Mouse (Mus musculus) kidney, embryonic 16.5 days (tissue): ENCODE data around the gene Frmd4a. TPM values are rescaled to one million over a fixed set of nuclear protein-coding genes. Genes with fewer than 3 reads are reported as not detected.

ENCODE experiments used
- ATAC-seq: fragments of 200-750 bp; cut with Nextera tagmentation; 2 replicates; pipeline ENCODE4 v1.8.0; 2017; ENCODE audit warnings: moderate TSS enrichment; ENCODE audit not compliant: low FRiP score, low TSS enrichment
- H3K27ac ChIP-seq: fragments of 300-500 bp; sonication (generic); 2 replicates; pipeline ENCODE4 v1.5.1; 2014; ENCODE audit warnings: low read length
- H3K27me3 ChIP-seq: fragments of 300-500 bp; sonication (generic); 2 replicates; pipeline ENCODE4 v1.6.1; 2014; ENCODE audit warnings: low read length, control low read depth, mixed read lengths; ENCODE audit not compliant: insufficient read depth
- H3K36me3 ChIP-seq: fragments of 300-500 bp; sonication (generic); 2 replicates; pipeline ENCODE4 v1.6.1; 2014; ENCODE audit warnings: low read length, control low read depth, mixed read lengths; ENCODE audit not compliant: insufficient read depth
- H3K4me1 ChIP-seq: fragments of 300-500 bp; sonication (generic); 2 replicates; pipeline ENCODE4 v1.6.1; 2014; ENCODE audit warnings: low read length, control low read depth, mixed read lengths; ENCODE audit not compliant: insufficient read depth
- H3K4me2 ChIP-seq: fragments of 300-500 bp; sonication (generic); replicated peaks from 2 replicates; pipeline ENCODE4 v1.6.1; 2014; ENCODE audit warnings: low read depth, low read length
- H3K4me3 ChIP-seq: fragments of 300-500 bp; sonication (generic); 2 replicates; pipeline ENCODE4 v1.5.1; 2014; ENCODE audit warnings: mild to moderate bottlenecking, low read length
- H3K9ac ChIP-seq: fragments of 300-500 bp; sonication (generic); replicated peaks from 2 replicates; pipeline ENCODE4 v1.6.1; 2014; ENCODE audit warnings: low read length
- H3K9me3 ChIP-seq: fragments of 300-500 bp; sonication (generic); 2 replicates; pipeline ENCODE4 v1.6.1; 2016; ENCODE audit warnings: low read length, control low read depth
- WGBS: fragments of 180-500 bp; shearing (Covaris S2); extraction: QIAGEN DNeasy Blood & Tissue Kit; methylation state at CpG from one replicate; pipeline ENCODE4 v1.1.7; 2014; 5-methylcytosine and 5-hydroxymethylcytosine counted together
- polyA plus RNA-seq: library from polyadenylated mRNA; unstranded; fragments of >200 nt; fragmentation: Nextera tagmentation; extraction: Ambion mirVana; gene quantifications from 2 replicates; pipeline ENCODE4 v1.2.1, GENCODE M21; 2015

The Frmd4a gene
- polyA plus RNA-seq, 1 experiment from 2014 or later: 31.2 TPM

DNA sequence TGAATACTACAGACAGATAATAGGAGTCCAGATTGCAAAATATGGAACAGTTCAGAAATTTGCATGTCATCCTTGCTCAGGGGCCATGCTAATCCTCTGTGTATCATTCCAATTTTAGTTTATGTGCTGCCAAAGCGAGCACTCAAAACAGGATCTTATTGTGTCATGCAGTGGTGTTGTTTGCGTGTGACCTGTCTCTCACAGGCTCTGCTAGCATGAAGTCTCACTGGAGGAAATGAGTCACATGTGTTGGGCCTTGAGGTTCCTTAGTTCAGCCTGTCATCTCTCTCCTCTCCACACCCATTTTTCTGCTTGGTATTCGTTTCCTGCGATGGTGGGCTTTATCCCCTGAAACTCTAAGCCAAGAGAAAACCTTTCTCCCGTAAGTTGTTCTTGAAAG, 363.4 kb downstream of the Frmd4a start:
- no peak for ATAC-seq
- H3K9me3 ChIP-seq: no peaks in the 10 kb centered on the region
- 90% methylated on average over 5 of the region's 5 CpGs for WGBS

GRCm38 (mm10) chr2:4386468-4386867, 369.0 kb downstream of the Frmd4a start:
- ATAC-seq: peak; percentile 79
- H3K4me3 ChIP-seq: no peak overlapping the region
- H3K36me3 ChIP-seq: no peaks in the 10 kb centered on the region
- H3K27ac ChIP-seq: no peak overlapping the region
- peaks cover 3% of the 10 kb centered on the region; the same call in 1 of the 2 replicates for H3K4me1 ChIP-seq
- no peak overlapping the region for H3K4me2 ChIP-seq
- WGBS: 41% methylated on average over 6 of the region's 6 CpGs
- no peak overlapping the region for H3K9ac ChIP-seq
- H3K9me3 ChIP-seq: no peaks in the 10 kb centered on the region
- H3K27me3 ChIP-seq: no peaks in the 10 kb centered on the region

More for the DNA sequence above, 363.4 kb downstream of the Frmd4a start:
- no peaks in the 10 kb centered on the region for H3K36me3 ChIP-seq
- no peaks in the 10 kb centered on the region for H3K4me1 ChIP-seq
- H3K4me3 ChIP-seq: no peak overlapping the region
- H3K4me2 ChIP-seq: no peak overlapping the region
- H3K9ac ChIP-seq: no peak overlapping the region
- H3K27ac ChIP-seq: no peak overlapping the region
- H3K27me3 ChIP-seq: no peaks in the 10 kb centered on the region

DNA sequence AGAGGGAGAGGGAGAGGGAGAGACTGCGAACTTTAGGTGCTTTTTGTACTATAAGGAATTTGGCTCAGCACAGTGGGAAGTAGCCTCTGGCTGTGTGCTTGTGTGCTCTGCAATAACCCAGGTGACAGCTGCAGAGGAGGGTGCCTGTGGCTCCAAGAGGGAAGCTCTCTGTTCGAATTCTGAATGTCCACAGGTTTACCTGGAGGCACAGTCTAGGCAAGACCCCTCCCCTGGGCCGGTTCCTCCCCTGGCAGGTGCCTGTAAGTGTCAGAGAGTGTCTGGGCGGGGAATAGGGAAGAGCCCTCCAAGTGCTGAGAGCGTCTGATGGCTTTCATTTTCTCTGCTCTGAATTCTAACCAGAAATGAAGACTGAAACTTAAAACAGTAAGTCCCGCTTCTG, 371.8 kb downstream of the Frmd4a start:
- H3K4me3 ChIP-seq: no peak overlapping the region

GRCm38 (mm10) chr2:4391091-4391490, 373.6 kb downstream of the Frmd4a start:
- no peak overlapping the region for H3K9ac ChIP-seq
- H3K4me3 ChIP-seq: no peak overlapping the region
- H3K4me2 ChIP-seq: no peak overlapping the region
- peak overlapping the region; percentile 3; the same call in 1 of the 2 replicates for H3K27ac ChIP-seq
- no peaks in the 10 kb centered on the region for H3K36me3 ChIP-seq
- peaks cover 3% of the 10 kb centered on the region; the same call in 1 of the 2 replicates for H3K4me1 ChIP-seq
- 80% methylated on average over 4 of the region's 4 CpGs for WGBS
- H3K9me3 ChIP-seq: peaks cover 3% of the 10 kb centered on the region; the same call in 1 of the 2 replicates
- no peaks in the 10 kb centered on the region for H3K27me3 ChIP-seq
- no peak for ATAC-seq

More for the DNA sequence above, 371.8 kb downstream of the Frmd4a start:
- no peak overlapping the region for H3K4me2 ChIP-seq
- peaks cover 3% of the 10 kb centered on the region; the same call in 1 of the 2 replicates for H3K4me1 ChIP-seq
- no peak overlapping the region for H3K9ac ChIP-seq
- H3K27me3 ChIP-seq: no peaks in the 10 kb centered on the region
- no peak for ATAC-seq
- 50% methylated on average over 5 of the region's 6 CpGs for WGBS
- peaks cover 3% of the 10 kb centered on the region; the same call in 1 of the 2 replicates for H3K9me3 ChIP-seq
- no peak overlapping the region for H3K27ac ChIP-seq
- H3K36me3 ChIP-seq: no peaks in the 10 kb centered on the region

GRCm38 (mm10) chr2:4391678-4392085, 374.2 kb downstream of the Frmd4a start:
- WGBS: 36% methylated on average over 7 of the region's 7 CpGs
- H3K27ac ChIP-seq: peak overlapping the region; percentile 3; the same call in 1 of the 2 replicates
- peak; percentile 67; the same call in 1 of the 2 replicates for ATAC-seq

DNA sequence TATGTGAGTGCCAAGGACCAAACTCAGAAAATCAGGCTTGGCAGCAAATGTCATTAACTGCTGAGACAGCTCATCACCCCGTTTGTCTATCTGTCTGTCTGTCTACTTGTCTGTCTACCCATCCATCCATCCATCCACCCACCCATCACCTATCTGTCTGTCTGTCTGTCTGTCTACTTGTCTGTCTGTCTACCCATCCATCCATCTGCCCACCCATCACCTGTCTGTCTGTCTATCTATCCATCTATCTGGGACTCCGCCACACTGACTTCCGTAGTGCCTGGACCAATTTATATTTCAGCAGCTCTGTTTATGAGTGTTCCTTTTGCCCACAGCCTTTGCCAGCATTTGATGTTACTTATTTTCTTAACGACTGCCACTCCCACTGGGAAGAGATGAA, 375.5 kb downstream of the Frmd4a start:
- no peak overlapping the region for H3K4me3 ChIP-seq
- ATAC-seq: no peak
- H3K27ac ChIP-seq: no peak overlapping the region
- peaks cover 3% of the 10 kb centered on the region; the same call in 1 of the 2 replicates for H3K9me3 ChIP-seq
- no peak overlapping the region for H3K9ac ChIP-seq
- H3K36me3 ChIP-seq: no peaks in the 10 kb centered on the region
- no peaks in the 10 kb centered on the region for H3K27me3 ChIP-seq
- no peak overlapping the region for H3K4me2 ChIP-seq
- WGBS: 89% methylated on average over 4 of the region's 4 CpGs
- no peaks in the 10 kb centered on the region for H3K4me1 ChIP-seq

More at GRCm38 (mm10) chr2:4391678-4392085, 374.2 kb downstream of the Frmd4a start:
- Histone ChIP-seq H3K9me3 (peaks cover 3% of the 10 kb centered on the region; the same call in 1 of the 2 replicates), H3K4me2 (peak overlapping the region; percentile 33), H3K36me3 (no peaks in the 10 kb centered on the region), H3K4me3 (no peak overlapping the region), H3K4me1 (no peaks in the 10 kb centered on the region), H3K9ac (no peak overlapping the region), H3K27me3 (no peaks in the 10 kb centered on the region)

- no peak overlapping the region for H3K4me2 ChIP-seq
- H3K36me3 ChIP-seq: no peaks in the 10 kb centered on the region
- no peaks in the 10 kb centered on the region for H3K4me1 ChIP-seq
- H3K9ac ChIP-seq: no peak overlapping the region
- WGBS: 67% methylated on average over 7 of the region's 7 CpGs
- no peak overlapping the region for H3K27ac ChIP-seq
- H3K9me3 ChIP-seq: peaks cover 3% of the 10 kb centered on the region; the same call in 1 of the 2 replicates
- no peak overlapping the region for H3K4me3 ChIP-seq
- no peaks in the 10 kb centered on the region for H3K27me3 ChIP-seq
- ATAC-seq: no peak
Observed at GRCm38 (mm10) chr2:4394641-4395040, 377.1 kb downstream of the Frmd4a start.

GRCm38 (mm10) chr2:4399721-4400120, 382.2 kb downstream of the Frmd4a start:
- Histone ChIP-seq H3K27ac (no peak overlapping the region), H3K9me3 (no peaks in the 10 kb centered on the region), H3K27me3 (0 out of 2 replicates have a peak, but pooled peaks cover 4% of the 10 kb centered on the region), H3K36me3 (no peaks in the 10 kb centered on the region), H3K4me2 (no peak overlapping the region), H3K4me1 (peaks cover 16% of the 10 kb centered on the region), H3K9ac (no peak overlapping the region), H3K4me3 (no peak overlapping the region)
- no peak for ATAC-seq
- WGBS: 81% methylated on average over 1 of the region's 1 CpGs

DNA sequence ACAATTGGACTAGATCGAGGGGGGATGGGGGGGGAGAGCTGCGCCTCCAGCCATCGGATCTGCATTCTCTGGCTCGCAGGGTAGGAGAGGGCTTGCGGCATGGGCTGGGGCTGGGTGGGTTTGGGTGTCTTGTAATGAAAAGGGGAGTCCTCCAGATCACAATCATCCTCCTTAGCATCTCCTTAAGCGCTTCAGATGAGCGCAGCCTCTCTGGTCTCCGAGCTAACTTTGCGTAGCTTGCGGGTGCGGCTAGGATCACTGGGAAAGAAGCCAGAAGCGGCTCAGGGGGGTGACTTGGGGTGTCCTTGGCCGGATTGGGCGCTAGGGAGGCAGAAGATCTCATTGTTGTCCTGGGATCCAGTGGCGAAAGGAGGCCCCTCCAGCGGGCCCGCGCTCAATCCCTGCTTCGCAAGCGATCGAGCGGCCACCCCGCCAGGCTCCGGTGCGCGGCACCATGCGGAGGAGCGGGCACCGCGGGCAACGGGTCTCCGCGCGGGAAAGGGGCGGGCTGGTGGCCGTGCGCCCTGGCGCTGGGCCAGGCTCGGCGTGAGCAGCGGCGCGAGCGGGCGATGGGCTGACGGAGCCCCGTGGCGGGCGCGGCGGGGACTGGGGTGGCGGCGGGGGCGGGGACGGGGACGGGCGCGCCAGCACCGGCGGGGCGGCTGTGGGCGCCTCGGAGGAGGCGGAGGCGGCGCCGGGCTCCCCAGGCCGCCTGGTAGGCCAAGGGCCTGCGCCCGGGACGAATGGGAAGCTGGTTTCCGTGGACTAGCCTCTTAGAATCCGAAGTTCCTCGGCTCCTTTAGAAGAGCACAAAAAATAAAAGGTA, 383.5 kb downstream of the Frmd4a start:
- H3K36me3 ChIP-seq: no peaks in the 10 kb centered on the region
- 0 out of 2 replicates have a peak, but pooled peaks cover 4% of the 10 kb centered on the region for H3K27me3 ChIP-seq
- peaks cover 16% of the 10 kb centered on the region for H3K4me1 ChIP-seq
- H3K9ac ChIP-seq: peak overlapping the region; percentile 90
- WGBS: under 1% methylated on average over 50 of the region's 74 CpGs
- peak overlapping the region; percentile 93 for H3K4me2 ChIP-seq
- peak; percentile 86 for ATAC-seq
- no peaks in the 10 kb centered on the region for H3K9me3 ChIP-seq
- peak overlapping the region; percentile 77 for H3K27ac ChIP-seq
- peak overlapping the region; percentile 71 for H3K4me3 ChIP-seq
